Mouse (Mus musculus) left cerebral cortex, adult 18-20 months (tissue): Measurements from ENCODE around the gene Trim24. TPM values are rescaled to one million over a fixed set of nuclear protein-coding genes. Genes with fewer than 3 reads are reported as not detected.
A peak's percentile ranks its signal among the peaks of the same experiment; 100 is the strongest.

Experiments
- DNase-seq, 2 experiments: peaks; one replicate each; pipeline ENCODE4 v3.0.0; 2021 to 2022; ENCODE audit warnings: low spot score in 2 of 2, mixed read lengths in 1 of 2
- total RNA-seq, 2 experiments: library from RNA; stranded (reverse); gene quantifications; 2 replicates each; pipeline ENCODE4 v1.2.3; 2021

The Trim24 gene
- total RNA-seq, 2 experiments from 2014 or later: 27.2 to 30.0 TPM

GRCm38 (mm10) chr6:37862893-37863292, 7.7 kb upstream of the Trim24 start:
- no peak for DNase-seq

GRCm38 (mm10) chr6:37863961-37864730, 6.5 kb upstream of the Trim24 start:
- DNase-seq: no peak

GRCm38 (mm10) chr6:37871137-37871851, 683 bp downstream of the Trim24 start:
- DNase-seq: peak in 1 of 2 experiments; percentile 40

- DNase-seq: no peak
These were observed 2.2 kb downstream of the Trim24 start for GRCm38 (mm10) chr6:37872861-37873260.

GRCm38 (mm10) chr6:37873731-37874130, 3.1 kb downstream of the Trim24 start:
- DNase-seq: no peak

GRCm38 (mm10) chr6:37878206-37878605, 7.6 kb downstream of the Trim24 start:
- no peak for DNase-seq

GRCm38 (mm10) chr6:37880586-37880985, 10.0 kb downstream of the Trim24 start:
- DNase-seq: no peak

GRCm38 (mm10) chr6:37893586-37893985, 23.0 kb downstream of the Trim24 start:
- no peak for DNase-seq

GRCm38 (mm10) chr6:37895646-37896435, 25.2 kb downstream of the Trim24 start:
- DNase-seq: no peak

- DNase-seq: no peak
These were observed 29.6 kb downstream of the Trim24 start for GRCm38 (mm10) chr6:37900221-37900620.

- DNase-seq: no peak
These were observed 31.2 kb downstream of the Trim24 start for GRCm38 (mm10) chr6:37901791-37902190.

GRCm38 (mm10) chr6:37903810-37904209, 33.2 kb downstream of the Trim24 start:
- DNase-seq: no peak

- DNase-seq: no peak
These were observed 42.9 kb downstream of the Trim24 start for GRCm38 (mm10) chr6:37913525-37913924.

- no peak for DNase-seq
These were observed 54.5 kb downstream of the Trim24 start for GRCm38 (mm10) chr6:37925104-37925503.

GRCm38 (mm10) chr6:37926751-37927150, 56.1 kb downstream of the Trim24 start:
- no peak for DNase-seq

GRCm38 (mm10) chr6:37936498-37936897, 65.9 kb downstream of the Trim24 start:
- no peak for DNase-seq

GRCm38 (mm10) chr6:37951306-37951705, 80.7 kb downstream of the Trim24 start:
- no peak for DNase-seq

GRCm38 (mm10) chr6:37967386-37967785, 96.8 kb downstream of the Trim24 start:
- no peak for DNase-seq

- DNase-seq: peak; percentile 54 to 64
These were observed 136.8 kb downstream of the Trim24 start for GRCm38 (mm10) chr6:38007459-38007858.

GRCm38 (mm10) chr6:38012829-38013228, 142.2 kb downstream of the Trim24 start:
- no peak for DNase-seq
